Mouse (Mus musculus) E14TG2a.4 (cell line): ENCODE data around the gene Sirt2.

Experiments used
- CTCF ChIP-seq: conservative IDR thresholded peaks from 2 replicates; pipeline ENCODE4 v1.5.1; 2014; ENCODE audit warnings: low read length
- NANOG ChIP-seq: IDR thresholded peaks from 2 replicates; pipeline ENCODE4 v1.6.1; 2014; ENCODE audit warnings: borderline replicate concordance, low read length, mixed read lengths
- POU5F1 ChIP-seq: IDR thresholded peaks from 2 replicates; pipeline ENCODE4 v1.6.1; 2014; ENCODE audit warnings: low read length, borderline replicate concordance

- TF ChIP-seq CTCF, result no peak
- TF ChIP-seq POU5F1, result no peak
- no peak for TF ChIP-seq NANOG
Observed at GRCm38 (mm10) chr7:28773163-28773562, 6.6 kb downstream of the Sirt2 start.
